Mouse (Mus musculus) G1E (cell line): Measurements from ENCODE around the gene 5031439G07Rik.

Experiments
- CTCF ChIP-seq: IDR thresholded peaks from 2 replicates; pipeline ENCODE4 v1.5.1; 2012; ENCODE audit warnings: low read depth, low read length, inconsistent platforms, mixed read lengths
- GATA1 ChIP-seq: IDR thresholded peaks from 2 replicates; pipeline ENCODE4 v1.6.1; 2012; ENCODE audit warnings: borderline replicate concordance, low read length, inconsistent platforms, mixed read lengths
- POLR2AphosphoS5 ChIP-seq: IDR thresholded peaks from 2 replicates; pipeline ENCODE4 v1.6.1; 2012; ENCODE audit warnings: low read depth, low read length, inconsistent platforms; ENCODE audit not compliant: insufficient replicate concordance
- TAL1 ChIP-seq: conservative IDR thresholded peaks from 2 replicates; pipeline ENCODE4 v1.6.1; 2012; ENCODE audit warnings: low read depth, low read length, inconsistent platforms, mixed read lengths

- no peak for TF ChIP-seq CTCF
- TF ChIP-seq GATA1, result no peak
- TF ChIP-seq TAL1, result no peak
- no peak for TF ChIP-seq POLR2AphosphoS5
Observed at GRCm38 (mm10) chr15:84965575-84966360, 22.6 kb downstream of the 5031439G07Rik start.
